Comparison of ENCODE assay signal across 8 mouse cellular contexts in genomic region chr11:101066549-101067412, GRCm38 (mm10). TPM values are rescaled to one million over a fixed set of nuclear protein-coding genes. Genes with fewer than 3 reads are reported as not detected.
A peak's percentile ranks its signal among the peaks of the same experiment; 100 is the strongest.
DNase-seq lines count a peak whose midpoint lies in the region; ATAC-seq lines count a peak whose summit lies in the region.

No protein-coding gene starts in this region.

- 0 out of 2 replicates have a peak overlapping the region, but pooled peaks have one; percentile 8 for H3K4me3 ChIP-seq in hindbrain, embryonic 14.5 days (replicated peaks; ENCODE audit: low read length)

- no peak overlapping the region for H3K9ac ChIP-seq in hindbrain, embryonic 14.5 days

- H3K36me3 ChIP-seq in hindbrain, embryonic 14.5 days (replicated peaks; ENCODE audit: control insufficient read depth, insufficient read depth) = peaks cover 24% of the 10 kb centered on the region

- no peak for ATAC-seq in hindbrain, embryonic 14.5 days (ENCODE audit: low FRiP score)

- H3K4me1 ChIP-seq in hindbrain, embryonic 14.5 days (replicated peaks; ENCODE audit: control insufficient read depth, insufficient read depth, low read length) = peaks cover 15% of the 10 kb centered on the region

- 19% methylated on average over 18 of the region's 18 CpGs for WGBS in hindbrain, embryonic 14.5 days

- H3K27ac ChIP-seq in hindbrain, embryonic 14.5 days = no peak overlapping the region

- no peaks in the 10 kb centered on the region for H3K27me3 ChIP-seq in hindbrain, embryonic 14.5 days (ENCODE audit: control insufficient read depth, insufficient read depth, low read length)

- H3K9me3 ChIP-seq in hindbrain, embryonic 14.5 days (ENCODE audit: control insufficient read depth, low read length) = no peaks in the 10 kb centered on the region

- peak overlapping the region; percentile 47 for H3K4me2 ChIP-seq in hindbrain, embryonic 14.5 days (replicated peaks)

- DNase-seq in R1 (ENCODE audit: low read depth, low spot score) = peak; percentile 92
- peak; percentile 89 for DNase-seq in cerebellum, adult 9-11 months
- DNase-seq in frontal cortex, postnatal 36 days (ENCODE audit: low spot score in 2 of 2) = peak; percentile 74 to 83
- DNase-seq in hindbrain, embryonic 14.5 days (ENCODE audit: low spot score) = peak; percentile 83
- peak; percentile 67 for DNase-seq in left cerebral cortex, adult 11 months (ENCODE audit: low spot score)
- DNase-seq in lung, postnatal 4 days = peak; percentile 86 to 90
- DNase-seq in right cerebral cortex, postnatal 10 days (ENCODE audit: low spot score in 2 of 2) = peak; percentile 81 to 84
- peak; percentile 79 to 83 for DNase-seq in urinary bladder, postnatal 36 days (ENCODE audit: low spot score in 2 of 2)

RNA-seq across cellular contexts. Expression of gene Naglu, which starts 3.0 kb away (rescaled TPM):
- 10.2 and 11.3 TPM in 2 replicates for polyA plus RNA-seq in hindbrain, embryonic 14.5 days (2014; fragmentation: Nextera tagmentation; extraction: Ambion mirVana)

RNA-seq across cellular contexts. Expression of gene Hsd17b1, which starts 11.4 kb away (rescaled TPM):
- polyA plus RNA-seq in hindbrain, embryonic 14.5 days (2014; fragmentation: Nextera tagmentation; extraction: Ambion mirVana) = 0.31 TPM in 1 of 2 replicates, not detected in the other

RNA-seq across cellular contexts. Expression of gene Coasy, which starts 15.6 kb away (rescaled TPM):
- 37.2 and 45.3 TPM in 2 replicates for polyA plus RNA-seq in hindbrain, embryonic 14.5 days (2014; fragmentation: Nextera tagmentation; extraction: Ambion mirVana)

RNA-seq across cellular contexts. Expression of gene Mlx, which starts 20.3 kb away (rescaled TPM):
- polyA plus RNA-seq in hindbrain, embryonic 14.5 days (2014; fragmentation: Nextera tagmentation; extraction: Ambion mirVana) = 84.0 and 86.6 TPM in 2 replicates

RNA-seq across cellular contexts. Expression of gene Psmc3ip, which starts 28.5 kb away (rescaled TPM):
- polyA plus RNA-seq in hindbrain, embryonic 14.5 days (2014; fragmentation: Nextera tagmentation; extraction: Ambion mirVana) = 16.4 and 20.7 TPM in 2 replicates
